ENCODE assay signal across 25 mouse cellular contexts in genomic region chr5:118345226-118345625, GRCm38 (mm10).
"Had no signal": no experiment of that assay in that cellular context is flagged by ENCODE, and none has a peak within 500 bp of the region (broad histone marks: within the 10 kb centered on the region; RNA-seq: fewer than 3 reads in every experiment).

No protein-coding gene starts in this region.

- H3K27me3 ChIP-seq: embryonic facial prominence, embryonic 12.5 days; embryonic facial prominence, embryonic 13.5 days; embryonic facial prominence, embryonic 15.5 days; forebrain, embryonic 12.5 days; forebrain, embryonic 13.5 days; forebrain, embryonic 15.5 days had no signal

- H3K4me3 ChIP-seq: embryonic facial prominence, embryonic 10.5 days; embryonic facial prominence, embryonic 12.5 days; embryonic facial prominence, embryonic 13.5 days; embryonic facial prominence, embryonic 15.5 days; erythroblast, embryonic 14.5 days; forebrain, embryonic 12.5 days; forebrain, embryonic 13.5 days; forebrain, embryonic 15.5 days; gastrocnemius, adult 2 months; heart, adult 2 months; heart, embryonic 10.5 days had no signal

- H3K36me3 ChIP-seq: embryonic facial prominence, embryonic 10.5 days; embryonic facial prominence, embryonic 12.5 days; embryonic facial prominence, embryonic 13.5 days; embryonic facial prominence, embryonic 15.5 days; forebrain, embryonic 12.5 days; forebrain, embryonic 15.5 days; heart, embryonic 10.5 days had no signal

- H3K4me2 ChIP-seq: embryonic facial prominence, embryonic 12.5 days; embryonic facial prominence, embryonic 13.5 days; embryonic facial prominence, embryonic 15.5 days; forebrain, embryonic 12.5 days; forebrain, embryonic 13.5 days; forebrain, embryonic 15.5 days had no signal

- H3K9ac ChIP-seq: embryonic facial prominence, embryonic 12.5 days; embryonic facial prominence, embryonic 13.5 days; embryonic facial prominence, embryonic 15.5 days; forebrain, embryonic 12.5 days; forebrain, embryonic 13.5 days; forebrain, embryonic 15.5 days; forebrain, postnatal 0 days had no signal

- H3K9me3 ChIP-seq: embryonic facial prominence, embryonic 10.5 days; embryonic facial prominence, embryonic 12.5 days; embryonic facial prominence, embryonic 13.5 days; embryonic facial prominence, embryonic 15.5 days; forebrain, embryonic 15.5 days; heart, embryonic 10.5 days had no signal

- ATAC-seq: forebrain, embryonic 13.5 days; forebrain, embryonic 14.5 days; forebrain, embryonic 15.5 days; forebrain, postnatal 0 days had no signal

- H3K27ac ChIP-seq: embryonic facial prominence, embryonic 10.5 days; embryonic facial prominence, embryonic 12.5 days; embryonic facial prominence, embryonic 13.5 days; embryonic facial prominence, embryonic 15.5 days; forebrain, embryonic 13.5 days; forebrain, embryonic 15.5 days; gastrocnemius, adult 2 months; heart, adult 2 months had no signal

- DNase-seq: cerebellum, adult 9-10 months; cerebellum, adult 9-11 months; cerebellum, postnatal 14 days; cerebellum, postnatal 25 days; cerebellum, postnatal 36 days; embryo, embryonic 11 days; forebrain, postnatal 0 days; gastrocnemius, adult 2 months; gastrocnemius, postnatal 10 days; gastrocnemius, postnatal 14 days; gastrocnemius, postnatal 25 days; gastrocnemius, postnatal 36 days; heart, adult 11 months; heart, adult 18-20 months; heart, adult 2 months had no signal
